Mouse (Mus musculus): ENCODE data around the gene Kank3.

DNA sequence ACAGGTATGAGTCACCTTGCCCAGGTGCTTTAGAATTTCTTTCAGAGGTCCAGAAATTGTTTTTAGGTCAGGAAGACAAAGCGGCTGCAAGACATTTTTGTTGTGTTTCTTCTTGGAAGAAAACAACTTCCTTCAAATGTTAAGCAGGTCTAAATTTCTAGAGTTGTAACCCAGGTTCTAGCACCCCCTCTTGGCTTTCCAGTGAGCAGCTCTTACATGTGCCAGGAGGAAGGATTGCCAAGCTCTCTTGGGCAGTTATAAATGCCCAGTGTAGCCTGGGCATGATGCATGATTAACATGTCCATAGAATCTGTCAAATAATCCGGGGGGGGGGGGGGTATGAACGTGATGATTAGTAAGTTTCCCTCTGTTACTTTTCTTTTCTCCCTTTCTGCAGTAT lies 12.0 kb upstream of the Kank3 start:
- TF ChIP-seq CTCF (IDR thresholded peaks at IDR 0.05; ENCODE audit: borderline replicate concordance, insufficient read depth, low read depth, low read length) (no peak), POLR2A (IDR thresholded peaks at IDR 0.05; ENCODE audit: borderline replicate concordance, insufficient read depth, low read length) (no peak)
